Mouse (Mus musculus) liver, embryonic 15.5 days (tissue): ENCODE data around the gene Jade2. TPM values are rescaled to one million over a fixed set of nuclear protein-coding genes. Genes with fewer than 3 reads are reported as not detected.

Experiments
- ATAC-seq: fragments of 200-750 bp; cut with Nextera tagmentation; 2 replicates; pipeline ENCODE4 v1.8.0; 2017; ENCODE audit warnings: moderate number of reproducible peaks, mild to moderate bottlenecking, moderate library complexity; ENCODE audit not compliant: insufficient read depth
- H3K27ac ChIP-seq: fragments of 300-500 bp; sonication (generic); replicated peaks from 2 replicates; pipeline ENCODE4 v1.5.1; 2015; ENCODE audit warnings: mild to moderate bottlenecking, inconsistent platforms
- H3K27me3 ChIP-seq: fragments of 300-500 bp; sonication (generic); 2 replicates; pipeline ENCODE4 v1.6.1; 2015; ENCODE audit warnings: mild to moderate bottlenecking, inconsistent platforms
- H3K36me3 ChIP-seq: fragments of 300-500 bp; sonication (generic); replicated peaks from 2 replicates; pipeline ENCODE4 v1.6.1; 2015; ENCODE audit warnings: moderate library complexity, mild to moderate bottlenecking, inconsistent platforms
- H3K4me1 ChIP-seq: fragments of 300-500 bp; sonication (generic); replicated peaks from 2 replicates; pipeline ENCODE4 v1.6.1; 2015; ENCODE audit warnings: inconsistent platforms
- H3K4me2 ChIP-seq: fragments of 300-500 bp; sonication (generic); 2 replicates; pipeline ENCODE4 v1.6.1; 2015; ENCODE audit warnings: moderate library complexity, mild to moderate bottlenecking, inconsistent platforms
- H3K4me3 ChIP-seq: fragments of 300-500 bp; sonication (generic); replicated peaks from 2 replicates; pipeline ENCODE4 v1.5.1; 2015; ENCODE audit warnings: mild to moderate bottlenecking, inconsistent platforms
- H3K9ac ChIP-seq: fragments of 300-500 bp; sonication (generic); 2 replicates; pipeline ENCODE4 v1.6.1; 2015; ENCODE audit warnings: moderate library complexity, mild to moderate bottlenecking, inconsistent platforms
- H3K9me3 ChIP-seq: fragments of 300-500 bp; sonication (generic); replicated peaks from 2 replicates; pipeline ENCODE4 v1.6.1; 2016; ENCODE audit warnings: inconsistent platforms
- WGBS: fragments of 180-500 bp; shearing (Covaris S2); methylation state at CpG from one replicate; pipeline ENCODE4 v1.1.7; 2015; ENCODE audit warnings: mixed read lengths; ENCODE audit not compliant: insufficient replicate concordance; 5-methylcytosine and 5-hydroxymethylcytosine counted together
- polyA plus RNA-seq: library from polyadenylated mRNA; unstranded; fragments of >200 nt; fragmentation: Nextera tagmentation; extraction: Ambion mirVana; gene quantifications from 2 replicates; pipeline ENCODE4 v1.2.1, GENCODE M21; 2015

Gene Jade2
- 0.69 and 0.83 TPM in 2 replicates for polyA plus RNA-seq

- H3K27ac ChIP-seq = peak within 1 kb of the TSS; percentile 72
- peaks cover 50% of the 10 kb centered on the region for H3K27me3 ChIP-seq
- no peaks in the 10 kb centered on the region for H3K9me3 ChIP-seq
- H3K36me3 ChIP-seq = no peaks in the 10 kb centered on the region
- H3K4me3 ChIP-seq = peak within 1 kb of the TSS; percentile 79
- no peak; the same call in 1 of the 2 replicates for ATAC-seq
- peaks cover 46% of the 10 kb centered on the region for H3K4me1 ChIP-seq
- peak within 1 kb of the TSS; percentile 75 for H3K9ac ChIP-seq
- peak within 1 kb of the TSS; percentile 99 for H3K4me2 ChIP-seq
- WGBS = under 1% methylated on average over 47 of the region's 47 CpGs
Observed at GRCm38 (mm10) chr11:51857081-51857671, at the start of gene Jade2. TSS of gene Jade2 (minus strand) at chr11:51857653.

- Histone ChIP-seq H3K27me3 (no peaks in the 10 kb centered on the region), H3K9me3 (no peaks in the 10 kb centered on the region), H3K9ac (no peak overlapping the region), H3K36me3 (no peaks in the 10 kb centered on the region), H3K4me1 (no peaks in the 10 kb centered on the region), H3K4me2 (no peak overlapping the region), H3K4me3 (no peak overlapping the region), H3K27ac (no peak overlapping the region)
- no peak for ATAC-seq
- WGBS = 71% methylated on average over 3 of the region's 3 CpGs
Observed at GRCm38 (mm10) chr11:51904224-51904623, 46.8 kb upstream of the Jade2 start.

GRCm38 (mm10) chr11:51899691-51900090 is 42.2 kb upstream of the Jade2 start:
- no peaks in the 10 kb centered on the region for H3K4me1 ChIP-seq
- 71% methylated on average over 10 of the region's 10 CpGs for WGBS

GRCm38 (mm10) chr11:51898326-51899080 is 41.0 kb upstream of the Jade2 start:
- Histone ChIP-seq H3K9ac (no peak overlapping the region), H3K4me2 (no peak overlapping the region), H3K27me3 (peaks cover 10% of the 10 kb centered on the region; the same call in 1 of the 2 replicates), H3K4me3 (no peak overlapping the region), H3K9me3 (no peaks in the 10 kb centered on the region), H3K36me3 (no peaks in the 10 kb centered on the region), H3K4me1 (no peaks in the 10 kb centered on the region), H3K27ac (no peak overlapping the region)
- 45% methylated on average over 21 of the region's 21 CpGs for WGBS
- ATAC-seq = no peak

More at GRCm38 (mm10) chr11:51899691-51900090, 42.2 kb upstream of the Jade2 start:
- ATAC-seq = no peak
- no peak overlapping the region for H3K9ac ChIP-seq
- no peaks in the 10 kb centered on the region for H3K9me3 ChIP-seq
- peaks cover 10% of the 10 kb centered on the region; the same call in 1 of the 2 replicates for H3K27me3 ChIP-seq
- H3K4me2 ChIP-seq = no peak overlapping the region
- no peak overlapping the region for H3K4me3 ChIP-seq
- H3K36me3 ChIP-seq = no peaks in the 10 kb centered on the region
- H3K27ac ChIP-seq = no peak overlapping the region

- H3K9ac ChIP-seq = no peak overlapping the region
- no peak for ATAC-seq
- no peaks in the 10 kb centered on the region for H3K36me3 ChIP-seq
- no peak overlapping the region for H3K4me2 ChIP-seq
- no peaks in the 10 kb centered on the region for H3K4me1 ChIP-seq
- H3K27ac ChIP-seq = no peak overlapping the region
- H3K4me3 ChIP-seq = no peak overlapping the region
- no peaks in the 10 kb centered on the region for H3K9me3 ChIP-seq
- peaks cover 10% of the 10 kb centered on the region; the same call in 1 of the 2 replicates for H3K27me3 ChIP-seq
- 67% methylated on average over 11 of the region's 11 CpGs for WGBS
Observed at GRCm38 (mm10) chr11:51897311-51897710, 39.9 kb upstream of the Jade2 start.

- Histone ChIP-seq H3K27ac (no peak overlapping the region), H3K27me3 (peaks cover 10% of the 10 kb centered on the region; the same call in 1 of the 2 replicates), H3K9ac (no peak overlapping the region), H3K4me1 (no peaks in the 10 kb centered on the region), H3K36me3 (no peaks in the 10 kb centered on the region), H3K4me3 (no peak overlapping the region), H3K9me3 (no peaks in the 10 kb centered on the region), H3K4me2 (no peak overlapping the region)
- no peak for ATAC-seq
- WGBS = 31% methylated on average over 4 of the region's 4 CpGs
Observed at GRCm38 (mm10) chr11:51896012-51896411, 38.6 kb upstream of the Jade2 start.

GRCm38 (mm10) chr11:51885681-51886080 is 28.2 kb upstream of the Jade2 start:
- WGBS = 65% methylated on average over 6 of the region's 6 CpGs
- Histone ChIP-seq H3K9me3 (no peaks in the 10 kb centered on the region), H3K36me3 (no peaks in the 10 kb centered on the region), H3K27me3 (no peaks in the 10 kb centered on the region), H3K4me1 (peaks cover 16% of the 10 kb centered on the region), H3K4me3 (no peak overlapping the region), H3K27ac (no peak overlapping the region), H3K4me2 (no peak overlapping the region), H3K9ac (no peak overlapping the region)
- ATAC-seq = no peak

- no peaks in the 10 kb centered on the region for H3K27me3 ChIP-seq
- H3K9me3 ChIP-seq = no peaks in the 10 kb centered on the region
- 22% methylated on average over 1 of the region's 1 CpGs for WGBS
- no peak overlapping the region for H3K4me3 ChIP-seq
- H3K9ac ChIP-seq = no peak overlapping the region
- H3K4me1 ChIP-seq = peaks cover 19% of the 10 kb centered on the region
- H3K36me3 ChIP-seq = no peaks in the 10 kb centered on the region
- no peak overlapping the region for H3K27ac ChIP-seq
- H3K4me2 ChIP-seq = no peak overlapping the region
- no peak for ATAC-seq
Observed at GRCm38 (mm10) chr11:51884092-51884491, 26.6 kb upstream of the Jade2 start.

- peak; percentile 44; the same call in 1 of the 2 replicates for ATAC-seq
- Histone ChIP-seq H3K4me1 (peaks cover 19% of the 10 kb centered on the region), H3K4me3 (no peak overlapping the region), H3K27ac (no peak overlapping the region), H3K36me3 (no peaks in the 10 kb centered on the region), H3K4me2 (no peak overlapping the region), H3K9ac (no peak overlapping the region), H3K27me3 (no peaks in the 10 kb centered on the region), H3K9me3 (no peaks in the 10 kb centered on the region)
- WGBS = 24% methylated on average over 5 of the region's 5 CpGs
Observed at GRCm38 (mm10) chr11:51883670-51884069, 26.2 kb upstream of the Jade2 start.

GRCm38 (mm10) chr11:51881776-51882175 is 24.3 kb upstream of the Jade2 start:
- Histone ChIP-seq H3K4me2 (no peak overlapping the region), H3K4me1 (peaks cover 23% of the 10 kb centered on the region), H3K27me3 (no peaks in the 10 kb centered on the region), H3K9me3 (no peaks in the 10 kb centered on the region), H3K27ac (no peak overlapping the region), H3K9ac (no peak overlapping the region), H3K4me3 (no peak overlapping the region), H3K36me3 (no peaks in the 10 kb centered on the region)
- no peak for ATAC-seq
- 69% methylated on average over 7 of the region's 7 CpGs for WGBS

- no peak for ATAC-seq
- no peaks in the 10 kb centered on the region for H3K9me3 ChIP-seq
- H3K9ac ChIP-seq = no peak overlapping the region
- H3K4me1 ChIP-seq = peaks cover 29% of the 10 kb centered on the region
- 45% methylated on average over 15 of the region's 15 CpGs for WGBS
- no peak overlapping the region for H3K4me3 ChIP-seq
- H3K27me3 ChIP-seq = no peaks in the 10 kb centered on the region
- no peak overlapping the region for H3K27ac ChIP-seq
- H3K36me3 ChIP-seq = no peaks in the 10 kb centered on the region
- no peak overlapping the region for H3K4me2 ChIP-seq
Observed at GRCm38 (mm10) chr11:51881041-51881730, 23.7 kb upstream of the Jade2 start.
